Mouse (Mus musculus) liver, adult (tissue): ENCODE measurements around the gene Pitpnm2.
A peak's percentile ranks its signal among the peaks of the same experiment; 100 is the strongest.

Experiments
- GATA4 ChIP-seq: IDR thresholded peaks from 2 replicates; pipeline ENCODE4 v1.6.1; 2014; ENCODE audit warnings: mild to moderate bottlenecking, low read length; ENCODE audit not compliant: insufficient replicate concordance

The Pitpnm2 gene

GRCm38 (mm10) chr5:124089868-124090267 lies 159.7 kb downstream of the Pitpnm2 start:
- TF ChIP-seq GATA4: no peak

DNA sequence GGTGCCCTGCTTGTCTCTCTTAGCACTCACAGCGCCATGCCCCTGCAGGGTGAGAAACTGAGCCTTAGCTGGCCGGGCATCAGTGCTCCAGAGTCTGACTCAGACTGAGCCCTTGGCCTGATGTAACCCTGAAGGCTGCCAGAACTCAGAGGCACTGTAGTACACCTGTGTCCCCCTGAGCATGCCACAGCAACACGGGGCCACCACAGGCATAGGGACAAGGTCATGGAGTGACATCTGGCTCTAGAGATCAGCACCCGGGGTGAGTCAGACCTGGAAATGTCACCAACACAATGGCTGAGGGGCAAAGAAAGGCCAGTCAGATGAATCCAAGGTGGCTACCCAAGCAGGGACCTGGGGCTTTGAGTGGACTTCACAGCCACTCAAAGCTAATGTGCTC lies 162.7 kb downstream of the Pitpnm2 start:
- no peak for TF ChIP-seq GATA4

GRCm38 (mm10) chr5:124085513-124085912 lies 164.0 kb downstream of the Pitpnm2 start:
- no peak for TF ChIP-seq GATA4

GRCm38 (mm10) chr5:124084588-124085173 lies 164.9 kb downstream of the Pitpnm2 start:
- TF ChIP-seq GATA4: no peak

DNA sequence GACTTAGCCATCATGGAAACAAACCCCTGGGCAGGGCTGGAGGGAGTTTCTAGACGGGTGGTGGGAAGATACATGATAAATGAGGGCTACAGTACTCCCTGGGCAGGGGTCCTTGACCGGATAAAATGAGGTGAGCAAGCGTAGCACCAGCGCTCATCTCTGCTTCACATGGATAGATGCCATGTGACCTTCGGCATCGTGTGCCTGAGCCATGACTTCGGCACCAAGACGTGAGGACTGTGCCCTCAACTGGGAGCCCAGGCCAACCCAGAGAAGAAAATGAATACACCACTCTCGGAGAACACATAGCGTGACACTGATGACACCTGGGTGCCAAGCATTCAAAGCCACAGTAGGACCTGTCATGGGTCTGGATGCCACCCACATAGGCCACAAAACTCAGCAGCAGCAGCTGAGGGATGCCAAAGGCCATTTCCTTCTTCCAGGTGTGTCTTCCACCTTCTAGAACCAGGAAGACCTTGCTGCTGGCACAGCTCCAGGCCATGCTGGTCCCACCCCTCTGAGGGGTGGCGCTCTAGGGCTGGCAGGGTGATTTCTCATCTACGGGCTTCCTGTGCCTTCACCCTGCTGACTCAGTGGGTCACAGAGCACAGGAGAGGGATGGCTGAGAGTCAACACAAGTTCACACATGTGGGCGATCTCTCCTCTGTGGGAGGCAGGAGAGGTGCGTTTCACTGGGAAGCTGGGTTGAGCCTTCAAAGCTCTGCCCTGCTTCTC lies 165.5 kb downstream of the Pitpnm2 start:
- no peak for TF ChIP-seq GATA4

GRCm38 (mm10) chr5:124082941-124083688 lies 166.4 kb downstream of the Pitpnm2 start:
- no peak for TF ChIP-seq GATA4

- TF ChIP-seq GATA4: no peak
Observed at GRCm38 (mm10) chr5:124082447-124082846, 167.1 kb downstream of the Pitpnm2 start.

GRCm38 (mm10) chr5:124079880-124080279 lies 169.7 kb downstream of the Pitpnm2 start:
- TF ChIP-seq GATA4: no peak

- TF ChIP-seq GATA4: no peak
Observed at GRCm38 (mm10) chr5:124078794-124079416, 170.7 kb downstream of the Pitpnm2 start.

DNA sequence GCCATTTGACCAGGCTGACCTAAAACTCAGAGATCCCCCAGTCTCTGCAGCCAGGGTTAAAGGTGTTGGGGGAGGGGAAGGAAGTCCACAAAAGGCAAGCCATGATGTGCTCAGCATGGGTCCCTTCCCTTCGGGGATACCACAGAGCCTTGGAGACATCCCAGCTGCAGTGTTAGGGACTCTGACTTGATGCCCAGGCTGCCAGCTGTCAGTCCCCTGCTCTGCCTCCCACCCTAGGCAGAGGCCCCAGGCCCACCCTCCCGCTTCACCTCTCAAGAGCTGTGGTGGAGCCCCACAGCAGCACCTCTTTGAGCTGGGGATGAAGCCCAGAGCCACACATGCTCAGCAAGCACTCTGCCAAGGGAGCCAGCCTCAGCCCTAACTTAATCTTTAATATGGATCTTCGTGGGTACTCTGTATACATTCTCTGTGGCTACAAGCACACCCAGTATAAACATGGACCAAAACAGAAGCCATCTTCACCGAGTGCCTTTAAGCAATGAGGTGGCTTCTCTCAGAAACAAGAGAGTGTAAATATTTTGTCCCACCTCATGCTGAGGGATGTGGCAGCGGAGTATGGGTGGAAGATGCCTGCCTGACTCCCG lies 171.6 kb downstream of the Pitpnm2 start:
- TF ChIP-seq GATA4: no peak

GRCm38 (mm10) chr5:124077241-124077640 lies 172.3 kb downstream of the Pitpnm2 start:
- no peak for TF ChIP-seq GATA4

- TF ChIP-seq GATA4: no peak
Observed at GRCm38 (mm10) chr5:124076559-124076958, 173.0 kb downstream of the Pitpnm2 start.

DNA sequence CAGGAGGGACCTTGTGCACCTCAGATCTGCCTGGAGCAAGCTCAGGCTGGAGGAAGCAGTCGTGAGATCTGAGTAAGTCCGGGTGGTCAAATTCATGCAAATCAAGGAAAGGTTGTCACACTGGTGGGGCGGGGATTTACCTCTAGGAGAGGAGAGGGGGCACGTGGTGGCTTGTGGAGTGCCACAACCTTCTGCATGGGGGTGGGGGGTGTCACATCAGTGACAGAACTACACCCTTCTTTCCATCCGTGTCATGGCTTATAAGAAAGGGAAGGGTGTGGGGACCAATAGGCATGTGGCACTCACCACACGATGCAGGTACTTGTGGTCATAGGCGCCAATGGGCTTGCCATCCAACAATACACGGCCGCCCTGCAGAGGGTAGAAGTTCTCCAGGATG lies 173.8 kb downstream of the Pitpnm2 start:
- no peak for TF ChIP-seq GATA4

GRCm38 (mm10) chr5:124074845-124075307 lies 174.7 kb downstream of the Pitpnm2 start:
- peak; percentile 34; the same call in 1 of the 2 replicates for TF ChIP-seq GATA4

GRCm38 (mm10) chr5:124073682-124074081 lies 175.9 kb downstream of the Pitpnm2 start:
- TF ChIP-seq GATA4: no peak
